Mouse (Mus musculus): ENCODE results near the gene Vmn2r84. TPM values are rescaled to one million over a fixed set of nuclear protein-coding genes. Genes with fewer than 3 reads are reported as not detected.

Gene Vmn2r84
- polyA plus RNA-seq, 2 experiments from 2014 or later, result 1.2 to 2.3 TPM

Other genes starting within 250 kb of the Vmn2r84 start
- gene Olfr825, start 227.6 kb downstream of the Vmn2r84 start, polyA plus RNA-seq (2017; shearing (Covaris generic)), result not detected
- under 1 TPM in 1 of 2 experiments, not detected in 1; 0.12 TPM for gene Olfr826, start 210.1 kb downstream of the Vmn2r84 start, polyA plus RNA-seq (2017; shearing (Covaris generic))
- not detected for gene Olfr827, start 179.9 kb downstream of the Vmn2r84 start, polyA plus RNA-seq (2017; shearing (Covaris generic))
- under 1 TPM in 1 of 2 experiments, not detected in 1; 0.14 TPM for gene Neurod4, start 114.1 kb downstream of the Vmn2r84 start, polyA plus RNA-seq (2017; shearing (Covaris generic))
- gene Tespa1, start 71.5 kb downstream of the Vmn2r84 start, polyA plus RNA-seq (2017; shearing (Covaris generic)), result 100 to 1,000 TPM; 277 to 337 TPM
- gene Vmn2r85, start 35.4 kb upstream of the Vmn2r84 start, polyA plus RNA-seq (2017; shearing (Covaris generic)), result under 1 TPM; 0.10 to 0.34 TPM
- under 1 TPM in 1 of 2 experiments, not detected in 1; 0.09 TPM for gene Vmn2r86, start 61.7 kb upstream of the Vmn2r84 start, polyA plus RNA-seq (2017; shearing (Covaris generic))
- not detected for gene Vmn2r87, start 103.1 kb upstream of the Vmn2r84 start, polyA plus RNA-seq (2017; shearing (Covaris generic))

Measured in activated CD4-positive, CD25-positive, alpha-beta regulatory T cell, adult 4 months (primary cell).